Comparison of ENCODE assay signal across 11 mouse cellular contexts in genomic region chr9:65680938-65681633, GRCm38 (mm10). TPM values are rescaled to one million over a fixed set of nuclear protein-coding genes. Genes with fewer than 3 reads are reported as not detected.
DNase-seq lines count a peak whose midpoint lies in the region; ATAC-seq and TF ChIP-seq lines count a peak whose summit lies in the region.
"Had no signal": no experiment of that assay in that cellular context is flagged by ENCODE, and none has a peak within 500 bp of the region (broad histone marks: within the 10 kb centered on the region; RNA-seq: fewer than 3 reads in every experiment).

No protein-coding gene starts in this region.

- H3K4me3 ChIP-seq in hindbrain, postnatal 0 days (ENCODE audit: low read length) = no peak overlapping the region
- no peak overlapping the region for H3K4me3 ChIP-seq in hindbrain, embryonic 10.5 days
- H3K4me3 ChIP-seq in ES-Bruce4 (ENCODE audit: low read depth, low read length) = no peak overlapping the region
- H3K4me3 ChIP-seq in thymus, adult 2 months (ENCODE audit: control insufficient read depth, insufficient read depth, low read length) = no peak overlapping the region
- H3K4me3 ChIP-seq: forebrain, embryonic 13.5 days had no signal

- no peak overlapping the region for H3K9ac ChIP-seq in hindbrain, postnatal 0 days (replicated peaks; ENCODE audit: low read length)
- H3K9ac ChIP-seq in ES-Bruce4 (ENCODE audit: low read depth, poor library complexity, severe bottlenecking) = no peak overlapping the region
- H3K9ac ChIP-seq: forebrain, embryonic 13.5 days had no signal

- H3K9me3 ChIP-seq in hindbrain, postnatal 0 days (ENCODE audit: low read length) = no peaks in the 10 kb centered on the region
- H3K9me3 ChIP-seq in hindbrain, embryonic 10.5 days = no peaks in the 10 kb centered on the region
- no peaks in the 10 kb centered on the region for H3K9me3 ChIP-seq in ES-Bruce4 (replicated peaks; ENCODE audit: control insufficient read depth, insufficient read depth, low read length, poor library complexity, severe bottlenecking)
- H3K9me3 ChIP-seq: forebrain, embryonic 13.5 days had no signal

- H3K27ac ChIP-seq in hindbrain, postnatal 0 days = peak overlapping the region; percentile 26; the same call in 1 of the 2 replicates
- H3K27ac ChIP-seq in hindbrain, embryonic 10.5 days = no peak overlapping the region
- H3K27ac ChIP-seq in ES-Bruce4 (ENCODE audit: insufficient read depth, low read length) = peak overlapping the region; percentile 82
- no peak overlapping the region for H3K27ac ChIP-seq in thymus, adult 2 months (ENCODE audit: control insufficient read depth, insufficient read depth, low read length)
- H3K27ac ChIP-seq: forebrain, embryonic 13.5 days had no signal

- 87% methylated on average over 4 of the region's 4 CpGs for WGBS in hindbrain, postnatal 0 days
- WGBS in hindbrain, embryonic 10.5 days = 88% methylated on average over 4 of the region's 4 CpGs
- 79% methylated on average over 4 of the region's 4 CpGs for WGBS in thymus, adult 2 months

- no peaks in the 10 kb centered on the region for H3K27me3 ChIP-seq in hindbrain, postnatal 0 days (ENCODE audit: insufficient read depth, low read length)
- H3K27me3 ChIP-seq in hindbrain, embryonic 10.5 days (ENCODE audit: insufficient read depth, poor library complexity, severe bottlenecking) = no peaks in the 10 kb centered on the region
- H3K27me3 ChIP-seq in ES-Bruce4 (ENCODE audit: control insufficient read depth, insufficient read depth, low read length, poor library complexity, severe bottlenecking) = no peaks in the 10 kb centered on the region
- H3K27me3 ChIP-seq in thymus, adult 2 months (ENCODE audit: control insufficient read depth, insufficient read depth, low read length) = no peaks in the 10 kb centered on the region
- H3K27me3 ChIP-seq: forebrain, embryonic 13.5 days had no signal

- no peak for ATAC-seq in hindbrain, postnatal 0 days
- ATAC-seq: forebrain, embryonic 13.5 days had no signal

- no peak for TF ChIP-seq EP300 in ES-Bruce4 (IDR thresholded peaks at IDR 0.05; ENCODE audit: insufficient read depth, low read depth, low read length)

- no peak overlapping the region for H3K4me2 ChIP-seq in hindbrain, postnatal 0 days (ENCODE audit: low read depth, low read length)
- H3K4me2 ChIP-seq: forebrain, embryonic 13.5 days had no signal

- peaks cover under 1% of the 10 kb centered on the region; the same call in 1 of the 2 replicates for H3K36me3 ChIP-seq in hindbrain, postnatal 0 days (ENCODE audit: insufficient read depth, low read length)
- H3K36me3 ChIP-seq in hindbrain, embryonic 10.5 days = peaks cover 7% of the 10 kb centered on the region
- H3K36me3 ChIP-seq in ES-Bruce4 (ENCODE audit: control insufficient read depth, insufficient read depth, low read length, poor library complexity, severe bottlenecking) = no peaks in the 10 kb centered on the region
- no peaks in the 10 kb centered on the region for H3K36me3 ChIP-seq in thymus, adult 2 months (ENCODE audit: control insufficient read depth, insufficient read depth, low read length)

- H3K4me1 ChIP-seq in hindbrain, postnatal 0 days (ENCODE audit: insufficient read depth, low read length) = peaks cover 28% of the 10 kb centered on the region
- H3K4me1 ChIP-seq in hindbrain, embryonic 10.5 days (replicated peaks) = peaks cover 41% of the 10 kb centered on the region
- peaks cover 2% of the 10 kb centered on the region for H3K4me1 ChIP-seq in ES-Bruce4 (ENCODE audit: control insufficient read depth, insufficient read depth, low read length)
- peaks cover 13% of the 10 kb centered on the region for H3K4me1 ChIP-seq in thymus, adult 2 months (replicated peaks; ENCODE audit: control insufficient read depth, insufficient read depth, low read length)

- TF ChIP-seq CTCF in hindbrain, postnatal 0 days (IDR thresholded peaks at IDR 0.05; ENCODE audit: low read depth) = no peak
- TF ChIP-seq CTCF in ES-Bruce4 (IDR thresholded peaks at IDR 0.05; ENCODE audit: low read depth, low read length) = no peak
- TF ChIP-seq CTCF in thymus, adult 2 months (IDR thresholded peaks at IDR 0.05; ENCODE audit: borderline replicate concordance, control insufficient read depth, extremely low read depth, insufficient read depth, low read length, poor library complexity) = no peak

- TF ChIP-seq POLR2A in ES-Bruce4 (IDR thresholded peaks at IDR 0.05; ENCODE audit: insufficient read depth, low read length) = no peak
- no peak for TF ChIP-seq POLR2A in thymus, adult 2 months (IDR thresholded peaks at IDR 0.05; ENCODE audit: control insufficient read depth, extremely low read depth, insufficient read depth, low read length, poor library complexity)

- DNase-seq in hindbrain, postnatal 0 days (ENCODE audit: low spot score) = no peak
- DNase-seq in hindbrain, embryonic 10.5 days (ENCODE audit: low spot score) = no peak
- DNase-seq in 416B (ENCODE audit: low read depth) = peak; percentile 62
- peak; percentile 66 for DNase-seq in lung, postnatal 36 days
- DNase-seq in spleen, postnatal 10 days (ENCODE audit: low spot score in 2 of 2) = no peak
- DNase-seq in thymus, adult 2 months = no peak
- DNase-seq: adrenal gland, adult 2 months; kidney, adult 9 months; retina, postnatal 1 day had no signal

RNA-seq across cellular contexts. Expression of gene Oaz2, which starts 13.3 kb away (rescaled TPM):
- total RNA-seq in hindbrain, postnatal 0 days (2014; rRNA removed) = 274 and 284 TPM in 2 replicates
- 365 and 387 TPM in 2 replicates for polyA plus RNA-seq in hindbrain, postnatal 0 days (2015; fragmentation: Nextera tagmentation; extraction: Ambion mirVana)
- 242 and 269 TPM in 2 replicates for polyA plus RNA-seq in hindbrain, embryonic 10.5 days (2016; fragmentation: Nextera tagmentation; extraction: Ambion mirVana)
- polyA plus RNA-seq in ES-Bruce4 (2011; ENCODE audit: insufficient read depth, insufficient read length, low read depth, missing spikeins) = 69.0 and 81.5 TPM in 2 replicates
- 58.6 and 68.1 TPM in 2 replicates for polyA plus RNA-seq in thymus, adult 2 months (2012; rRNA removed)

RNA-seq across cellular contexts. Expression of gene Rbpms2, which starts 51.6 kb away (rescaled TPM):
- total RNA-seq in hindbrain, postnatal 0 days (2014; rRNA removed) = 3.3 and 5.9 TPM in 2 replicates
- 3.8 and 5.1 TPM in 2 replicates for polyA plus RNA-seq in hindbrain, postnatal 0 days (2015; fragmentation: Nextera tagmentation; extraction: Ambion mirVana)
- polyA plus RNA-seq in hindbrain, embryonic 10.5 days (2016; fragmentation: Nextera tagmentation; extraction: Ambion mirVana) = 28.4 and 32.5 TPM in 2 replicates
- polyA plus RNA-seq in ES-Bruce4 (2011; ENCODE audit: insufficient read depth, insufficient read length, low read depth, missing spikeins) = 162 and 174 TPM in 2 replicates
- 10.5 and 11.5 TPM in 2 replicates for polyA plus RNA-seq in thymus, adult 2 months (2012; rRNA removed)

Comparison
In these comparisons a context has a peak if more than half of its experiments do, and no peak if none do; other contexts are left out.
1. H3K27ac ChIP-seq: peak in hindbrain, postnatal 0 days (single experiment) and ES-Bruce4 (single experiment); none in hindbrain, embryonic 10.5 days (single experiment) and thymus, adult 2 months (single experiment).
2. DNase-seq: peak in 416B (single experiment) and lung, postnatal 36 days (single experiment); none in hindbrain, postnatal 0 days (single experiment), hindbrain, embryonic 10.5 days (single experiment), spleen, postnatal 10 days (0 of 2) and thymus, adult 2 months (single experiment).